Comparison of ENCODE assay signal across 8 mouse cellular contexts in the genomic region with DNA sequence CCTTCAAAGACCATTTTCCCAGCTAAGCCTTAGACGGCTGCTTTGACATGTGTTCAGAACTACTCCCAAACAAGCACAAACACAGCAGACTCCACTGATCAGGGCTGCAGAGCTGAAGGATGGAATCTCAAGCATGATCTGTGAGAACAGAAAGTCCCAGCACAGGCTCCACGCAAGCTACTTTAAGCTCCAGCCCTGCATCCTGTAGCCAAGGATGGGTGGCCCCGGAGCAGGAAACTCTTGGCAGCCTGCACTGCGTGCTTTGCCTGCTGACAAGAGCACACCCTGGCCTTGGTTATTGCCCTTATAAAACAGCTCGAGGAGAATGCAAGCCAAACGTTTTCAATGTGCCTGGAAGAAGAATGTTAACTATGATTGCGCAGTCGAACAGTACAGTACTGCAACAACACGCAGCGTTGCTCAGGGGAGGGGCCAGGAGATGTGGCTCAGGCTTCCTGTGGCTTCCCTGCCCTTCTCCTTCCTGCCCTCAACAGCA.
DNase-seq lines count a peak whose midpoint lies in the region; ATAC-seq lines count a peak whose summit lies in the region.

No protein-coding gene starts in this region.

- H3K27ac ChIP-seq in hindbrain, embryonic 14.5 days = peak overlapping the region; percentile 62
- H3K27ac ChIP-seq in lung, embryonic 16.5 days (ENCODE audit: low read length) = peak overlapping the region; percentile 99

- DNase-seq in MN1 (ENCODE audit: low spot score) = peak; percentile 37
- peak; percentile 43 for DNase-seq in brain, embryonic 18.5 days (ENCODE audit: low read depth, low spot score)
- DNase-seq in frontal cortex, postnatal 36 days (ENCODE audit: low spot score in 2 of 2) = peak; percentile 42 to 50
- no peak for DNase-seq in hindbrain, embryonic 14.5 days (ENCODE audit: low spot score)
- DNase-seq in layer of hippocampus, postnatal 10 days (ENCODE audit: low spot score in 2 of 2) = peak; percentile 62 to 67
- DNase-seq in right cerebral cortex, adult 2 months (ENCODE audit: low spot score in 2 of 2) = peak; percentile 11 to 42
- DNase-seq in urinary bladder, postnatal 4 days (ENCODE audit: low spot score in 2 of 2) = peak; percentile 77 to 90

- H3K4me1 ChIP-seq in hindbrain, embryonic 14.5 days (replicated peaks; ENCODE audit: control insufficient read depth, insufficient read depth, low read length) = no peaks in the 10 kb centered on the region
- peaks cover 15% of the 10 kb centered on the region for H3K4me1 ChIP-seq in lung, embryonic 16.5 days (replicated peaks; ENCODE audit: control insufficient read depth, insufficient read depth, low read length)

- ATAC-seq in hindbrain, embryonic 14.5 days (ENCODE audit: low FRiP score) = peak; percentile 60; the same call in 1 of the 2 replicates
- ATAC-seq in lung, embryonic 16.5 days (ENCODE audit: low read depth) = peak; percentile 98

- no peak overlapping the region for H3K4me2 ChIP-seq in hindbrain, embryonic 14.5 days (replicated peaks)
- H3K4me2 ChIP-seq in lung, embryonic 16.5 days (ENCODE audit: low read depth, low read length) = peak overlapping the region; percentile 38

- H3K9ac ChIP-seq in hindbrain, embryonic 14.5 days = no peak overlapping the region
- H3K9ac ChIP-seq in lung, embryonic 16.5 days (ENCODE audit: low read length) = peak overlapping the region; percentile 51; the same call in 1 of the 2 replicates

- H3K4me3 ChIP-seq in hindbrain, embryonic 14.5 days (replicated peaks; ENCODE audit: low read length) = no peak overlapping the region
- H3K4me3 ChIP-seq in lung, embryonic 16.5 days (ENCODE audit: low read length) = peak overlapping the region; percentile 8

- H3K9me3 ChIP-seq in hindbrain, embryonic 14.5 days (ENCODE audit: control insufficient read depth, low read length) = no peaks in the 10 kb centered on the region
- H3K9me3 ChIP-seq in lung, embryonic 16.5 days (ENCODE audit: control insufficient read depth, low read length) = no peaks in the 10 kb centered on the region

- 53% methylated on average over 10 of the region's 10 CpGs for WGBS in hindbrain, embryonic 14.5 days
- 8% methylated on average over 10 of the region's 10 CpGs for WGBS in lung, embryonic 16.5 days

- no peaks in the 10 kb centered on the region for H3K27me3 ChIP-seq in hindbrain, embryonic 14.5 days (ENCODE audit: control insufficient read depth, insufficient read depth, low read length)
- H3K27me3 ChIP-seq in lung, embryonic 16.5 days (ENCODE audit: control insufficient read depth, insufficient read depth, low read depth, low read length) = no peaks in the 10 kb centered on the region

- no peaks in the 10 kb centered on the region for H3K36me3 ChIP-seq in hindbrain, embryonic 14.5 days (replicated peaks; ENCODE audit: control insufficient read depth, insufficient read depth)
- no peaks in the 10 kb centered on the region for H3K36me3 ChIP-seq in lung, embryonic 16.5 days (ENCODE audit: control insufficient read depth, insufficient read depth, low read length)
